Mouse (Mus musculus): ENCODE measurements around the gene Rccd1.

GRCm38 (mm10) chr7:80310771-80311170 lies 13.5 kb downstream of the Rccd1 start:
- TF ChIP-seq CTCF (IDR thresholded peaks at IDR 0.05) (no peak), EP300 (IDR thresholded peaks at IDR 0.05) (no peak)

All from lung, postnatal 0 days (tissue).